Mouse (Mus musculus): Measurements from ENCODE around the gene Atp10b. TPM values are rescaled to one million over a fixed set of nuclear protein-coding genes. Genes with fewer than 3 reads are reported as not detected.

The Atp10b gene
- polyA plus RNA-seq, 1 experiment from 2014 or later: not detected

GRCm38 (mm10) chr11:43257781-43258180 lies 108.1 kb downstream of the Atp10b start:
- in situ Hi-C loops (cut with MboI; ENCODE audit: low pct_unique_long_range_greater_than_20kb): no loop called here
- no peak for DNase-seq (ENCODE audit: low read depth, low spot score)
- CTCF ChIA-PET: no interaction called here
- no peak for TF ChIP-seq CTCF (IDR thresholded peaks at IDR 0.05)
- ATAC-seq: no peak
- POLR2A ChIA-PET: no interaction called here
- H3K27me3 ChIP-seq: peaks cover 11% of the 10 kb centered on the region

- ChIA-PET POLR2A (no interaction called here), CTCF (interaction anchor here (0.9 to 1.5 kb wide), 4 partner anchors 10 to 21 kb away, joined by 4 to 5 read pairs (median 4); no protein-coding TSS in a partner anchor)
- ATAC-seq (no peak), DNase-seq (ENCODE audit: low read depth, low spot score) (no peak)
- TF ChIP-seq CTCF (IDR thresholded peaks at IDR 0.05): peak; percentile 90
- H3K27me3 ChIP-seq: peaks cover 5% of the 10 kb centered on the region
- in situ Hi-C loops (cut with MboI; ENCODE audit: low pct_unique_long_range_greater_than_20kb): no loop called here
These were observed 114.0 kb downstream of the Atp10b start for GRCm38 (mm10) chr11:43263548-43264218.

- POLR2A ChIA-PET: no interaction called here
- DNase-seq (ENCODE audit: low read depth, low spot score) (no peak), ATAC-seq (no peak)
- no peak for TF ChIP-seq CTCF (IDR thresholded peaks at IDR 0.05)
- in situ Hi-C loops (cut with MboI; ENCODE audit: low pct_unique_long_range_greater_than_20kb): no loop called here
- CTCF ChIA-PET: no interaction called here
- no peaks in the 10 kb centered on the region for H3K27me3 ChIP-seq
These were observed 117.8 kb downstream of the Atp10b start for GRCm38 (mm10) chr11:43267505-43267904.

- ATAC-seq (no peak), DNase-seq (ENCODE audit: low read depth, low spot score) (no peak)
- POLR2A ChIA-PET: no interaction called here
- CTCF ChIA-PET: no interaction called here
- no peak for TF ChIP-seq CTCF (IDR thresholded peaks at IDR 0.05)
- in situ Hi-C loops (cut with MboI; ENCODE audit: low pct_unique_long_range_greater_than_20kb): no loop called here
- H3K27me3 ChIP-seq: no peaks in the 10 kb centered on the region
These were observed 120.0 kb downstream of the Atp10b start for GRCm38 (mm10) chr11:43269503-43270255.

- no peak for TF ChIP-seq CTCF (IDR thresholded peaks at IDR 0.05)
- DNase-seq (ENCODE audit: low read depth, low spot score) (no peak), ATAC-seq (no peak)
- POLR2A ChIA-PET: no interaction called here
- in situ Hi-C loops (cut with MboI; ENCODE audit: low pct_unique_long_range_greater_than_20kb): no loop called here
- H3K27me3 ChIP-seq: no peaks in the 10 kb centered on the region
- CTCF ChIA-PET: interaction anchor here (1.1 kb wide), 1 partner anchor 66 kb away, joined by 3 read pairs; no protein-coding TSS in a partner anchor
These were observed 120.7 kb downstream of the Atp10b start for GRCm38 (mm10) chr11:43270256-43270806.

GRCm38 (mm10) chr11:43273896-43274295 lies 124.2 kb downstream of the Atp10b start:
- no peak for TF ChIP-seq CTCF (IDR thresholded peaks at IDR 0.05)
- ChIA-PET POLR2A (no interaction called here), CTCF (no interaction called here)
- DNase-seq (ENCODE audit: low read depth, low spot score): no peak
- ATAC-seq: no peak
- in situ Hi-C loops (cut with MboI; ENCODE audit: low pct_unique_long_range_greater_than_20kb): no loop called here
- no peaks in the 10 kb centered on the region for H3K27me3 ChIP-seq

DNA sequence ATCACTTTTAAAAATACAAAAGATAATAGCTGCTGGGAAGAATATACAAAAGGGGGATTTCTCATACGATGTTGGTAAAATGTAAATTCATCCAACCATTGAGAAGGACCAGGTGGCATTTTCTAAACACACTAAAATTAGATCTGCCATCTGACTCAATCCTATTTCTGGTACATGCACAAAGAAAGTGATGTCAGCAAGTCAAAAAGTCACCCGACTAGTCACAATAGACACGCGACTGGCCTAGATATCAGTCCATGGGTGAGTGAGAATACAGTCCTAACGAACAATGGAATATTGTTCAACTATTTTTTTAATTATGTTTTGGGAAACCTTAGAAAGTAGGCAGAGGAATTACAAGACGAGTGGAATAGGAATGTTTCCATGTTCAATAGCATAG lies 147.9 kb downstream of the Atp10b start:
- no peaks in the 10 kb centered on the region for H3K27me3 ChIP-seq
- CTCF ChIA-PET: no interaction called here
- no peak for TF ChIP-seq CTCF (IDR thresholded peaks at IDR 0.05)
- ATAC-seq: no peak
- POLR2A ChIA-PET: no interaction called here
- DNase-seq (ENCODE audit: low read depth, low spot score): no peak
- in situ Hi-C loops (cut with MboI; ENCODE audit: low pct_unique_long_range_greater_than_20kb): no loop called here

GRCm38 (mm10) chr11:43311000-43311399 lies 161.3 kb downstream of the Atp10b start:
- ChIA-PET CTCF (no interaction called here), POLR2A (no interaction called here)
- no peaks in the 10 kb centered on the region for H3K27me3 ChIP-seq
- no peak for DNase-seq (ENCODE audit: low read depth, low spot score)
- in situ Hi-C loops (cut with MboI; ENCODE audit: low pct_unique_long_range_greater_than_20kb): no loop called here
- no peak for TF ChIP-seq CTCF (IDR thresholded peaks at IDR 0.05)
- ATAC-seq: no peak

Other genes starting within 250 kb of the Atp10b start
- gene Gm9972, start 114.1 kb upstream of the Atp10b start, polyA plus RNA-seq (2021): not detected

Data from Patski (cell line).